Mouse (Mus musculus) heart, embryonic 15.5 days (tissue): Measurements from ENCODE around the gene Gon4l. TPM values are rescaled to one million over a fixed set of nuclear protein-coding genes. Genes with fewer than 3 reads are reported as not detected.
A peak's percentile ranks its signal among the peaks of the same experiment; 100 is the strongest.

Experiments used
- ATAC-seq: fragments of 200-750 bp; cut with Nextera tagmentation; replicated peaks from 2 replicates; pipeline ENCODE4 v1.8.0; 2017; ENCODE audit warnings: low read depth, moderate TSS enrichment; ENCODE audit not compliant: insufficient number of reproducible peaks, insufficient read depth, low FRiP score
- H3K27ac ChIP-seq: fragments of 300-500 bp; sonication (generic); 2 replicates; pipeline ENCODE4 v1.5.1; 2015; ENCODE audit warnings: mild to moderate bottlenecking, inconsistent platforms
- H3K27me3 ChIP-seq: fragments of 300-500 bp; sonication (generic); 2 replicates; pipeline ENCODE4 v1.6.1; 2015; ENCODE audit warnings: inconsistent platforms
- H3K36me3 ChIP-seq: fragments of 300-500 bp; sonication (generic); 2 replicates; pipeline ENCODE4 v1.6.1; 2015; ENCODE audit warnings: mild to moderate bottlenecking, inconsistent platforms
- H3K4me1 ChIP-seq: fragments of 300-500 bp; sonication (generic); replicated peaks from 2 replicates; pipeline ENCODE4 v1.6.1; 2015; ENCODE audit warnings: inconsistent platforms
- H3K4me2 ChIP-seq: fragments of 300-500 bp; sonication (generic); 2 replicates; pipeline ENCODE4 v1.6.1; 2015; ENCODE audit warnings: inconsistent platforms, mild to moderate bottlenecking, moderate library complexity
- H3K4me3 ChIP-seq: fragments of 300-500 bp; sonication (generic); 2 replicates; pipeline ENCODE4 v1.5.1; 2015; ENCODE audit warnings: mild to moderate bottlenecking, inconsistent platforms
- H3K9ac ChIP-seq: fragments of 300-500 bp; sonication (generic); 2 replicates; pipeline ENCODE4 v1.6.1; 2015; ENCODE audit warnings: mild to moderate bottlenecking, inconsistent platforms
- H3K9me3 ChIP-seq: fragments of 300-500 bp; sonication (generic); replicated peaks from 2 replicates; pipeline ENCODE4 v1.6.1; 2016; ENCODE audit warnings: inconsistent platforms
- WGBS: fragments of 180-500 bp; shearing (Covaris S2); methylation state at CpG from one replicate; pipeline ENCODE4 v1.1.7; 2015; ENCODE audit warnings: mixed read lengths; 5-methylcytosine and 5-hydroxymethylcytosine counted together
- polyA plus RNA-seq: library from polyadenylated mRNA; unstranded; fragments of >200 nt; fragmentation: Nextera tagmentation; extraction: Ambion mirVana; gene quantifications from 2 replicates; pipeline ENCODE4 v1.2.1, GENCODE M21; 2015

The Gon4l gene
- polyA plus RNA-seq, 1 experiment from 2014 or later: 6.0 TPM

- WGBS: under 1% methylated on average over 60 of the region's 62 CpGs
- H3K27me3 ChIP-seq: no peaks in the 10 kb centered on the region
- peak within 1 kb of the TSS; percentile 94 for H3K27ac ChIP-seq
- H3K36me3 ChIP-seq: peaks cover 35% of the 10 kb centered on the region
- peak within 1 kb of the TSS; percentile 82 for H3K9ac ChIP-seq
- H3K4me2 ChIP-seq: peak within 1 kb of the TSS; percentile 83
- no peaks in the 10 kb centered on the region for H3K9me3 ChIP-seq
- H3K4me3 ChIP-seq: peak within 1 kb of the TSS; percentile 85
- peak; percentile 96 for ATAC-seq
- H3K4me1 ChIP-seq: peaks cover 15% of the 10 kb centered on the region
Observed at GRCm38 (mm10) chr3:88913511-88914383, 78.7 kb downstream of the Gon4l start, which contains the start of gene Msto1. Gene Msto1, minus strand, starts transcription at chr3:88913999.

DNA sequence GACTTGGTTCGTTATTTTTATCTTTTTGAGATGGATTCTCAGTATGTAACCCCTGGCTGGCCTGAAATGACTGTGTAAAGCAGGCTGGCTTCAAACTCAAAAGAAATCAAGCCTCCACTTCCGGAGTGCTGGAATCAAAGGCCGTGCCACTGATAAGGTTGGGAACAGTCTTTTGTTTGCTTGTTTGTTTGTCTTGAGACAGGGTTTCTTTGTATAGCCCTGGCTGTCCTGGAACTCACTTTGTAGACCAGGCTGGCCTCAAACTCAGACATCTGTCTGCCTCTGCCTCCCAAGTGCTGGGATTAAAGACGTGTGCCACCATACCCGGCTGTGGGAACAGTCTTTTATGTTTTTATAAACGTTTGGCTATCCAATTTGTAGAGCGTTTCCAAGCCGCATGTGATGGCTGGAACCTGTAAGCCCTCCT, 79.4 kb downstream of the Gon4l start:
- 27% methylated on average over 8 of the region's 8 CpGs for WGBS
- Histone ChIP-seq H3K4me3 (peak overlapping the region; percentile 85), H3K27me3 (no peaks in the 10 kb centered on the region), H3K9me3 (no peaks in the 10 kb centered on the region), H3K9ac (peak overlapping the region; percentile 65), H3K4me1 (peaks cover 15% of the 10 kb centered on the region), H3K36me3 (peaks cover 30% of the 10 kb centered on the region), H3K27ac (peak overlapping the region; percentile 94), H3K4me2 (peak overlapping the region; percentile 83)
- ATAC-seq: peak; percentile 23; the same call in 1 of the 2 replicates

GRCm38 (mm10) chr3:88918981-88919380, 84.0 kb downstream of the Gon4l start:
- no peak overlapping the region for H3K4me2 ChIP-seq
- H3K9me3 ChIP-seq: 0 out of 2 replicates have a peak, but pooled peaks cover 3% of the 10 kb centered on the region
- H3K4me3 ChIP-seq: no peak overlapping the region
- 81% methylated on average over 13 of the region's 13 CpGs for WGBS
- no peak overlapping the region for H3K27ac ChIP-seq
- no peak overlapping the region for H3K9ac ChIP-seq
- no peak for ATAC-seq
- peaks cover 23% of the 10 kb centered on the region for H3K4me1 ChIP-seq
- H3K27me3 ChIP-seq: no peaks in the 10 kb centered on the region
- peaks cover 28% of the 10 kb centered on the region for H3K36me3 ChIP-seq

DNA sequence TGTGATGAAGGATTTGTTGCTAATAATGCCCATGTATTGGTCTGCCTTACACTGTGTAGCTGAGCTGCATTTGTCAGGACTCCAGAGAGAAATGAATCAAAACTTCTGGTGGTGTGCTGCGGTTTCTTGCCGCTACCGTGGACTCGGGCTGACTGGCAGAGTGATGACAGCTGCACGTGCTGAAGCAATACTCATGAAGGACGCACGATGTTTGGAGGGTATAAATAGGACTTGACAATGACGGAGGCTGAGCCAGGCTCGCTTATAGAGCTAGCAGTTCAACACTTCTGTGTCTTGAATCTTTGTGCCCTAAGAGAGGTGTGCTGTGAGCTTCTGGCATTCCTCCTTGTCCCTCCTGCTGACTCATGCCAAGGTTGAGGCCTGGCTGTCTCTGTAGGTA, 86.4 kb downstream of the Gon4l start:
- no peaks in the 10 kb centered on the region for H3K27me3 ChIP-seq
- peaks cover 32% of the 10 kb centered on the region for H3K4me1 ChIP-seq
- WGBS: 53% methylated on average over 9 of the region's 9 CpGs
- H3K27ac ChIP-seq: no peak overlapping the region
- no peak overlapping the region for H3K9ac ChIP-seq
- H3K9me3 ChIP-seq: 0 out of 2 replicates have a peak, but pooled peaks cover 3% of the 10 kb centered on the region
- H3K36me3 ChIP-seq: peaks cover 44% of the 10 kb centered on the region
- ATAC-seq: 0 out of 2 replicates have a peak, but pooled peaks have one; percentile 21
- H3K4me2 ChIP-seq: no peak overlapping the region
- no peak overlapping the region for H3K4me3 ChIP-seq

- Histone ChIP-seq H3K4me1 (peaks cover 32% of the 10 kb centered on the region), H3K27me3 (no peaks in the 10 kb centered on the region), H3K36me3 (peaks cover 69% of the 10 kb centered on the region), H3K4me2 (peak overlapping the region; percentile 34), H3K27ac (peak overlapping the region; percentile 83), H3K4me3 (no peak overlapping the region), H3K9me3 (0 out of 2 replicates have a peak, but pooled peaks cover 3% of the 10 kb centered on the region), H3K9ac (no peak overlapping the region)
- ATAC-seq: peak; percentile 81
- WGBS: 28% methylated on average over 8 of the region's 8 CpGs
Observed at GRCm38 (mm10) chr3:88923989-88924591, 89.1 kb downstream of the Gon4l start.

- WGBS: 94% methylated on average over 2 of the region's 2 CpGs
- no peak for ATAC-seq
Observed at GRCm38 (mm10) chr3:88925651-88926050, 90.6 kb downstream of the Gon4l start.

DNA sequence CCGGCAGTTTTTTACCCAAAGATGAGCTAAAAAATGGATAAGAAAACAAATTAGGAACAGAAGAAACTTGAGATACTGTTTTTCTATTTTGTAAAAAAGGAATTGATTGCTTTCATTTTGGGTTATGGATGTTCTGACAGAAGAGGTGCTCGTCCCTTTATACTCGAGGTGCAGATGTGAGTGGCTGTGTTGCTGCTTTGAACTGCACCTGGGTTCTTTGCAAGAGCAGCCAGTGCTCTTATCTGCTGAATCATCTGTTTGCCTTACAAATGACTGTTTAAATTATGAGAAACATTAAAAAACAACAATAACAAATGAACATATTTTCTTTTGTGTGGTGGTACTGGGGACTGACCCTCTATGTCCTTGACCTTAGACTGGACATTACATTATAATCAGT, 94.5 kb downstream of the Gon4l start:
- Histone ChIP-seq H3K9me3 (no peaks in the 10 kb centered on the region), H3K36me3 (peaks cover 74% of the 10 kb centered on the region), H3K4me3 (no peak overlapping the region), H3K27ac (no peak overlapping the region), H3K27me3 (no peaks in the 10 kb centered on the region), H3K4me1 (peaks cover 11% of the 10 kb centered on the region), H3K4me2 (no peak overlapping the region), H3K9ac (no peak overlapping the region)
- WGBS: 80% methylated on average over 3 of the region's 3 CpGs
- no peak for ATAC-seq

More at GRCm38 (mm10) chr3:88925651-88926050, 90.6 kb downstream of the Gon4l start:
- Histone ChIP-seq H3K9ac (no peak overlapping the region), H3K27me3 (no peaks in the 10 kb centered on the region), H3K27ac (no peak overlapping the region), H3K4me2 (no peak overlapping the region), H3K36me3 (peaks cover 77% of the 10 kb centered on the region), H3K4me1 (peaks cover 32% of the 10 kb centered on the region), H3K4me3 (no peak overlapping the region), H3K9me3 (no peaks in the 10 kb centered on the region)

- Histone ChIP-seq H3K9ac (no peak overlapping the region), H3K4me1 (no peaks in the 10 kb centered on the region), H3K9me3 (no peaks in the 10 kb centered on the region), H3K4me2 (no peak overlapping the region), H3K27ac (no peak overlapping the region), H3K27me3 (no peaks in the 10 kb centered on the region), H3K4me3 (no peak overlapping the region), H3K36me3 (peaks cover 46% of the 10 kb centered on the region)
- ATAC-seq: no peak
- WGBS: 88% methylated on average over 10 of the region's 10 CpGs
Observed at GRCm38 (mm10) chr3:88939071-88939470, 104.0 kb downstream of the Gon4l start.

DNA sequence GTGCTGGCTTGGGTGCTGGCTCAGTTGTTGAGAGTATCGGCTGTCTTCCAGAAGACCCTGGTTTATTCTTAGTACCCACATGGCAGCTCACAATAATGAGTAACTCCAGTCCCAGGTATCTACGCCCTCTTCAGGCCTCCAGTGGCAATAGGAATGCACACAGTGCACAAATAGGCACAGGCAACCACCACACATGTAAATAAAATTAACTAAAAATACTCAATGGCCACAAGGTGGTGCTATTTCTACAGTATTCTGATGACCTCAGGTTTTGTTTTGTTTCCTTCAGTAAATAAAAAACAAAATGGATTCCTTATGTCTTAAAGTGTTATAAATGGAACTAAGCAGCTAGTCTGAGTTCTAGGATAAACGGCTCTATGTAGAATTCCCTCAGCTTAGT, 104.7 kb downstream of the Gon4l start:
- ATAC-seq: no peak
- H3K9ac ChIP-seq: no peak overlapping the region
- H3K4me2 ChIP-seq: no peak overlapping the region
- peaks cover 40% of the 10 kb centered on the region for H3K36me3 ChIP-seq
- no peaks in the 10 kb centered on the region for H3K27me3 ChIP-seq
- no peaks in the 10 kb centered on the region for H3K4me1 ChIP-seq
- H3K27ac ChIP-seq: no peak overlapping the region
- H3K4me3 ChIP-seq: no peak overlapping the region
- 63% methylated on average over 3 of the region's 3 CpGs for WGBS
- no peaks in the 10 kb centered on the region for H3K9me3 ChIP-seq

GRCm38 (mm10) chr3:88942316-88942880, 107.4 kb downstream of the Gon4l start:
- WGBS: 89% methylated on average over 10 of the region's 10 CpGs
- Histone ChIP-seq H3K4me3 (no peak overlapping the region), H3K9me3 (no peaks in the 10 kb centered on the region), H3K4me2 (no peak overlapping the region), H3K36me3 (peaks cover 33% of the 10 kb centered on the region), H3K4me1 (no peaks in the 10 kb centered on the region), H3K27me3 (no peaks in the 10 kb centered on the region), H3K9ac (no peak overlapping the region), H3K27ac (no peak overlapping the region)
- ATAC-seq: no peak

GRCm38 (mm10) chr3:88944109-88944508, 109.1 kb downstream of the Gon4l start:
- Histone ChIP-seq H3K27ac (no peak overlapping the region), H3K4me1 (peaks cover 8% of the 10 kb centered on the region), H3K36me3 (peaks cover 25% of the 10 kb centered on the region), H3K9ac (no peak overlapping the region), H3K27me3 (no peaks in the 10 kb centered on the region), H3K9me3 (no peaks in the 10 kb centered on the region), H3K4me2 (no peak overlapping the region), H3K4me3 (no peak overlapping the region)
- ATAC-seq: no peak
- WGBS: 92% methylated on average over 4 of the region's 4 CpGs
